Mouse (Mus musculus) layer of hippocampus, postnatal 36 days (tissue): ENCODE measurements around the gene Agbl1. TPM values are rescaled to one million over a fixed set of nuclear protein-coding genes. Genes with fewer than 3 reads are reported as not detected.

Experiments used
- DNase-seq, 2 experiments: peaks; one replicate each; pipeline ENCODE4 v3.0.0; 2022
- total RNA-seq, 2 experiments: library from RNA; stranded (reverse); gene quantifications; 2 replicates each; pipeline ENCODE4 v1.2.3; 2021

Agbl1 gene
- total RNA-seq, 2 experiments from 2014 or later, result 0.33 to 0.35 TPM

DNA sequence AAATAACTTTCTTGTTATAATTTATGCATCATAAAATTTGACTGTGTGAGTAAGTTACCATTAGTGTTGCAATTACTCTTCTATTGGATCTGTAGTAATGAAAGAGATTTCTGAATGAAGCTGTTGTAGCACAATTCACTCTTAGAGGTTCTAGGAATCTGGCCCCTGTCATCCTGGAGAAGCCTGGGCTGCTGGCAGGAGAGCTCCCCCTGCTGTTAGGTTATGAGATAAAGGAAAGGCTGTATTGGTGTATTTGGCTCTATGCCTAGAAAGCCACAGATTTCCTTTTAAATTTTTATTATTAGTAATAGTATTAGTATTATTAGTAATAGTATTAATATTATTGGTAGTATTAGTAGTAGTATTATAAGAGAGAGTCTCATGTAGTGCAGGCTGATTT, 711.8 kb downstream of the Agbl1 start:
- peak in 1 of 2 experiments; percentile 14 for DNase-seq

DNA sequence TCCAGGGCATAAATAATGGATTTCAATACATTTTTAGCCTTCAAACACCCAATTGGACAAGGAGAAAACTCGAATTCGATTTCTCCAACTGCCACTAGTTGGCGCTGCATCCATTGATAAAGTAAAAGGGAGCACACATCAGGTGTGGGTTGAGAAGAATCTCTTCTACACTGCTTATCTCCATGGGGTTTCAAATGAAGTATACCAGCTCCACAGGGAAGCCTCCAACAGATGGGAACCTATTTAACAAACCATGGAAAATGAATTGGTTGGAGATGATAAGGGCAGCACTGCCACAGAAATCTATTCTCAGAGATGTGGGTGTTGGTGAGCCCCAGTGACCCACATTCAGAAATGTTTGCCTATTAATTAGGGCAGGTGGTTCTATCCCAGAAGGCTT, 741.6 kb downstream of the Agbl1 start:
- DNase-seq, result no peak

DNA sequence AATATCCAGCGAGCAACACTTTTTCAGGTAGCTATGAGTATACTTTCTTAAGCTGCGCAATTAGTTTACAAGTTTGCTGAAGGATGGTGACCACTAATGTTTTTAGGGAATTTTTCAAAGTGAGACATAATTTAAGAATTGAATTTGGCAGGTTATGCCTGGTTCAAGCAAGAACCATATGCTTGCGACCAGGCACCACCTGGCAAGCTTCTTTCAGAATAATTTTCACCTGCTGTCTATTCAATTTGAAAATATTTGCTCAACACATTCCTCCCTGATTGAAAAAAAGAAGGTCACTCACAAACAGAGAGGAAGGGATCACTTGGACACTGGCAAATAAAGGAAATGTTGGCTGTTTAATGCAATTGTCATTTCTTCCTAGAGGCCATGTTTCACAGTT, 779.9 kb downstream of the Agbl1 start:
- DNase-seq, result no peak

DNA sequence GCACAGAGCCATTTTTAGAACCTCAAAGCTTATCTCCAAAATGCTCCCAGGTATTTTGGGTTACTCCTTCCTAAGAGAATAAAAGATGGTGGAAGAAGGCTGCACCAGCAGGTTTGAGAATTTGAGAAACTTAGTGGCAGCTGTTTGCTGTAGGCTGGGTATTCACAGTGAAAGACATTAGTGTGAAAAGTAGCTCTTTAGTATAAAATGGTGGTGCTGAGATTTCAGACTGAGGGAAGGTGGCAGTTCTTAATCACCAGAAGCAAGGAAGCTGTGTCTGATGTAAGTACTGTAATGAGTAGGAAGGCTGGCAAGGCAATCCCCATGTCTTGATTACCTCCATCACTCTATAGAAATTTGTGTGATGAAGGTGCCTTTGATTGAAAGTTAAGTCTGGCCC, 799.3 kb downstream of the Agbl1 start:
- DNase-seq, result no peak

DNA sequence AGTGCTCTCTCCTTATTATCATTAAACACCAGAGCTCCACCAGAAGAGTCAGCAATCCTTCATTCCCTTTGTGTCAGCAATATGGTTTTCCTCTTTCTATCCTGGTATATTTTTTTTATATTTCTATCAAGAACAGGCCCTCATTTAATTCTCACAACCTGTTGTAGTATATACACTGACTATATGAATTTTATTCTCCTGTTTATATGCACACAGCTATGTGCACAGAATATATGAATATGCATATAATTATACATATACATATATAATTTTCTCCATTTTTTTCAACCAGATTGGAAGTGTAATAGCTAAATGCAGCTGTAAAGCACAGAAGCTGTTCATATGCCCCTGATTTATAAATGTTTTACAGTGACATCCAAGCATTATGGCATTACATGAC, 846.3 kb downstream of the Agbl1 start:
- no peak for DNase-seq

DNA sequence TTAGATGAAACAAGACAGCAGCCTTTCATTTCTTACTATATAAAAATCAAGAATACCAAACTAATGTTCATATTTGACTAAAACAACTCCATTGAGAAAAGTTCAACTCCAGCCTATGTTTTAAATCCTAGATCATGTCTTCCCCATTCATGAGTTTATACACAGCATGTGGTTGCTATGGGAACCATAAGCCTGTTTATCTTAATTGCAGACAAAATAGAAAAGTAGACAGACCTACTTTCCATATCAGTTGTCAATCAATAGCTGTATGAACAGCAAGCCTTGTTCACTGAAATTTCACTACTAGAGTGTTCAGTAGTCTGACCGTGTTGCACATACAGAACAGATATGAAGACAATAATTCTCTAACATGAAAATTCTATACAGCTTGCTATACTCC, 857.6 kb downstream of the Agbl1 start:
- no peak for DNase-seq

DNA sequence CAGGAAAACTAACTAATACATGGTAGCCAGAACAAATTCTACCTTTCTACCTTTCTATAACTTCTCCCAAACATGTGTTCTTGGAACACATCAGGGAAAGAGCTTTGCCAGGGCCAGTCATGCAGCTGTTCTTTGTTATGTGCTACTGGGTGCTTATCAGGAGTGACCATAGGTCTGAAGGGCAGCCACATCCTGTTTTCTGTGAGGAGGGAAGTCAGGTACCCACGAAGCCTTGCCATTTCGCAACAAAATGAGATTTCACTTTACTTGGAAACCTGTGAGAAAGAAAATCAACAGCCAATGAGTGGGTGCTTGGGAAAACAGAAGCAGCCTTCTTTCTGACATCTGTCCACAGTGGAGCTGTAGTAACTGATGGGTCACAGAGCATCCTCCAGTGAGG, 865.5 kb downstream of the Agbl1 start:
- DNase-seq, result no peak

DNA sequence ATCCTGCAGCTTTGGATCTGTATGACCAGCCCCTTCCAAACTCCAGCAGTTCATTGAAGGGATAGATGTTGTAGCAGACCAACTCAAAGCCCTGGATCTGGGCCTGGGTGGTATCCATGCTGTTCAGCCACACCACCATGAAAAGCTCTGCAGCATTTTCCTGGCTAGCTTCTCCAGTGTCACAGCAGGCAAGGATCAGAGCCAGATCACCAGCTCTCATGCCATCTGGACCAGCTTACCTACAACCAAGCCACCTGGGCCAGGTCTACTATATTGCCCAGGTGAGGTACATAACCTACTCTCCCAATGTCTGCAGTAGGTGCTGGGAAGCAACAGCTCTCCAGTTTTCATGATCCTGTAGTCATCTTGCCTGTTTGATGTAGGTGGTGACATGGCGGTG, 884.3 kb downstream of the Agbl1 start:
- DNase-seq, result no peak

DNA sequence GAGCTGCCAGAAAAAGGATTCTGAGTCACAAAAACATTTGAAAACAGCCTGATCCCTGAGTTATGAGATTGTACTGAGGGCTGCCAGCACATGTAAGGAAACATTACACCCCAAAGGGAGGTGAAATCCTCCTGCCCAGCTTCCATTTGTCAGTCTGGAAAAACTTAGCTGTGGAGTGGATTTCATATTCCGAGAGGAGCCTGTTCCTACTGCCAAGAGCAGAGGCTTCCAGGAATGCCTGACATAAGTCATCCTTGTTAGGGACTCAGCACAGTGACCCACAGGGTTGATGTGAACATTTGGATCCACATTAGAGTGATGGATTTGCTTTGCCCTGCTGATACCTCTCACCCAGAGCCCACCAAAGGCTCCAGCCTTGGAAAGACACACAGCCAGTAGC, 899.4 kb downstream of the Agbl1 start:
- peak; percentile 7 to 15 for DNase-seq

DNA sequence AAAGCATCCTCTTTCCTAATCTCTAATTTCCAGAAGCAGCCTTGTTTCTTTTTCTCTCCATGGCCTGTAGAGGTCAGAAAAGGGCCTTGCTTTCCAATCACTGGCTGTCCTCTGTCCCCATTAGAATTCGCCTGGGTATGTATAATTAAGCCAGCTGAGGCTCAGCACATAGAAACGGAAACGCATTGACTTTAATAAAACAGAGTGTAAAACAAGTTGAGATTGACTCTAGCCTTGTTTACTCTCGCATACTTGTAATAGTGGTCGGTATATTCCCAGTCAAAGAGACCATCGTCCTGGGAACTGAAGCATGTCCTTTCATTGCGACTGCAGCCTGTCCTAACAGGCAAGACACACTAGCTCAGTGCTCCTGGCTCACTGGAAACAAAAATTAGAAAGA, 902.3 kb downstream of the Agbl1 start:
- peak in 1 of 2 experiments; percentile 7 for DNase-seq

DNA sequence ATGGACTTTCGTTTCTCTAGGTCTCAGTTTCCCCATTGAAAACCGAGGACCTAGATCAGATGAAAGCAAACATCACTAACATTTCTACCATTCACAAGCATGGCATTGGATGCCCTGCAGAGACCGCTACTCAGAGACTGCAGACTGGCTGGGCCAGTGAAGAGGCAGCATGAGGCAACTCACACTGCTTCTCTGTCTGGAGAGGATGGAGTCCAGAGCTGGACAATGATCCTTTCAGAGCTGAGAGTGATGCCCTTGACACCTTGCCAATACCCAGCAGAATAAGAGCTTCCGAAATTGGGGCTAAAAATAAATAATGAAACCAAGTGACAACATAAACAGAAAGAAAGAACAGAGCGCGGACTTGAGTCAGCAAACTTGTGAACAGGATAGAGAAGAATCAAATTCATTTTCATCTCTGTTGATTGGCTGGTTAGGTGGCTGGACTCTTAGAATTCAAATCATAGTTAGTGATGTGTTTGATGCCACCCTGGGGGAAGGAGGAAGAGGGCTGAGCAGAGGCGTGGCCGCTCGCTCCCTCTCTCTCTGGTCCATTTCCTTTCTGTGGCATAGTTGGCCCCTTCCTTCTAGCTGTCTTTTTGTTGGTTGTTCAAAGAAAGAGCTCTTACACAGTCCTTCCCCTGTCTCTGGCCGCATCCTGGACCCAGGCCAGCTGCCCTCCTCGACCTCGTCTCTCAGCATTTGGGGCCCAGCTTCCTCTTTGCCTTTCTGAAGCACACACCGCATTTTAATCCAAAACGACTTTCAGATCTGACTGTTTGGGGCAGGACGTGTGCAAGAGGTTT, 903.1 kb downstream of the Agbl1 start:
- peak; percentile 44 to 56 for DNase-seq

DNA sequence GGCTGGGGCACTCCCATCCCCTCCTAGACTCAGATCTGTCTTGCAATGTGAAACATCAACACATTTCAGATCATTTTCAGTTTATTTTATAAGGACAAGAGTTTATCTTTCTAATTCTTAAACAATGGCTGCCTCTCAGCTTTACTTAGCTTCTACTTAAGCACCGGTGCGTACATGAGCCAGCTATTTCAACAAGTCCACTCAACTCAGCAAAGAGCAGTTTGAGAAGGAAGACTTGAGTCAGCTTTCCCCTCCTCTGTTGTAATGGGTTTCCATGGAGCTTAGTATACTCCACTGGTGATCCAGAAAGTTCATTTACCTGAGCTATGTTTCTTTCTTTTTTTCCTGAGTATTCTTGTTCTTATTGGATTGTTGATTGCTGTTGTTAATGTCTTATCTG, 905.2 kb downstream of the Agbl1 start:
- DNase-seq, result no peak

DNA sequence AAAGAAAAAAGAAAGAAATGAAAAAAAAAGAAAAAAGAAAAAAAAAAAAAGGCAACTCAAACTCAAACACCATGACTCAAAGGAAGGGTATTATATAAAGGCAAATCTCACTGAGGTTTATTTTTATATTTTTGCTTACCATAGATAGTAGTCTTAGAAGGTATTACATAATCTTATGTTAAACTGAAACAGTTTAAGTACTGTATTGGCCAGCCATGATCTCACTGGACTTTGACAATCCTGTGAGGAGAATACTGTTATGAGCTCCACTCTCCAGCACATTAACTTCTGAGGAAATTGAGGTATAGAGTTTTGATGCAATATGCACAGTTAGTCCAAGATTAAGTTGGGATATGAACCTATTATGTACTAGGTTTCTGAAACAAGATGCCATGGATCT, 909.0 kb downstream of the Agbl1 start:
- no peak for DNase-seq

DNA sequence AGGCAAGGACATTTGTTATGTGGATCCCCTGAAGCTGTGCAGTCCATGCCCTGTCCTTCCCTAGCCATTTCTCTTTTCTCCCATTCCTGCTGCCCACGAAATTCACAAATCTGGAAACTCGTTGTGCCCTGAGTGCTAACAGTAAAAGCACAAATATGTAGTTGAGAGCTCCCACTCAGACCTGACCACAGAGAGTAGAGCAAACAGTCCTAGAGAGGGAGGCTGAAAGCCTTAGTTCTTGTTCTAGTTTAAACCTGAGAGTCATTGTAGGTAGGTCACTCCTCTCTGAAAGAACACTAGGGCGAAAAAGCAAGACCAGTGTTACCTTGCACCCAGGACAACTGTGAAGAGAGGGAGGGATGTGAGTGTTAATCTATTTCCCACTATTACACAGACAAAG, 917.8 kb downstream of the Agbl1 start:
- DNase-seq, result no peak

DNA sequence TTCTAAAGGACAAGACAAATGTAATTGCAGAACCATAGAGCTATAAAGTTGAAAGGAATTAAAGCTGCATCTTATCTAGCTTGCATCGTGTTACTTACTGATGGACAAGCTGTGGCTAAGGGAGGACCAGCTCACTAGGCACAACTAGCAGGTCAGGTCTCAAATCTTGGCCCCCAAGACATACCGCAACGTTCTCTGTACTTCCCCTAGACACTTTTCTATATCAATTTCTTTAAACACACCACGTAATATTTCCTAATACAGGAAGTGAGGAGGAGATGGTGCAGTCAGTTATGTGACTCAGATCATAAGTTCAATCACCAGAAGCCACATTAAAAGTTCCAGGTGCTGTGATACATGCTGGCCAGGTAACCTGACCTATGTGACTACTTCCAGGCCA, 919.1 kb downstream of the Agbl1 start:
- DNase-seq, result no peak

DNA sequence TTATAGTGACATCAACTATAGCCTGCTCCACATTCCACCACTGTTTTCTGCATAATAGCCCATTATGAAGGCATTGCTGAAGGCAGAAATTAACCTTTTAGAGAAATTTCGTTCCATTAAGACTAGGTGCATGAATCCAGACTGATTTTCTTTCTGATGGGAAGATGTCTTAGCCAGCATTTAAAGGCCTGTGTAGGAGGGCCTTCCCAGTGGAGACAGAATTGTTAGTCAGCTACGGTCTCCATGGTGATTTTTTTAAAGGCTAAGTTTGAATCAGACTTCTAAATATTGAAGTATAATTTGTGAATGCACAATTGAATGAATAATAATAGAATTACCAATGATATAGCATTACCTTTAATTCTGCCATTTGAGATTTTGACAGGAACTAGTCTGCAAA, 920.2 kb downstream of the Agbl1 start:
- no peak for DNase-seq

DNA sequence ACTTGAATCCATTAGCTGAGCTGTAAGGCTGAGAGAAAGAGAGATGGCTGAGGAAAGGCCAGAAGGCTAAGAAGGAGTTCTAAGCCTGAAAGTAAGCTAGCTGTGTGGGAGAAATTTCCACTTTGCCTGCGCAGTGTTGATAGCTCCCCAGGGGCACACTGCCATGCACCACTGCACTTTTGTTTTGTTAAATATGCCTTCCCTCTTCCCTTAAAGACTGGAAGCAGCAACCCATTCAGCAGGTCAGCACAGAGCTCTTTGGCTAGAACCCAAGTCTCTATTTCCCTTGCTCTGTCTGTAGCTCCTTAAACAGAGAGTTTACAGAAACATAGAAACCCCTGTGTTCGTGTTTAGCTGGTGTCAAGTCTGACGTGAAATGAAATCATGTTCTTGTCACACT, 922.7 kb downstream of the Agbl1 start:
- no peak for DNase-seq

DNA sequence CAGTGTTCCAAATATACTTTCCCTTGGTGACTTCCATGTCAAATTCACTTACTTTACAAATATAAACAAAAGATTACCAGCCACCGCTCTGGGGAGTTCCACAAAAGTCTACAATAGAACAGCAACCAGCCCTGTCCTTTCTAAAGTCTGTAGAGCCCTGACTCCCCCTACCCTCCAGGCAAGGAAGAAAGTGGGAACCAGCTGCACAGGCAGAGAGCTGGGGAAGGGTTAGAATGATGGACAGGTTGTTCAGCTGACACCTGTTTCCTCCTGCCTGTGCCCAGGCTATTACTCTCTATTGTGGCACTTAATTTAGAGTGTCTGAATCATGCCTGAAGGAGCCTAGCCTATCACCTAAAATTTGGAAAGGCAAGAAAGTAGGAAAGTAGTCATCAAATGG, 923.2 kb downstream of the Agbl1 start:
- no peak for DNase-seq

DNA sequence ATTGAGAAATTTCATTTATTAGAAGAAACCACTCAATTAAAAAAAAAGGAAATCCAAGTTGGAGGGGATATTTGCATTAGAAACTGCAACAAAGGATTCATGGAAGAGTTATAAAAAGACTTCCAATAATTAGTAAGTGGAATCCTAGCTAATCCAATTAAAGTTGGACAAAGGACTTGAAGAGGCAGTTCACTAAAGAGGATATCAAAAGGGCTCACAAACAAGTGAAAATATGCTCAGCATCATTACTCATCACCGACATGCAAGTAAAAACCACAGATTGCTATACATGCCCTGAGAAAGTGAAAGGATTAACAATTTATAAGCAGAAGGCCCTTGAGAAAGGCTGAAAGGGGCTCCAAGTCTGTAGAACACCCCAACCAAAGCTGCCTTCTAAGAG, 935.2 kb downstream of the Agbl1 start:
- no peak for DNase-seq
